Mouse (Mus musculus) adipocyte (in vitro differentiated cells): Measurements from ENCODE around the gene Rrp15.
"Not testable (repeated sequence)": the region's sequence is repeated elsewhere in the genome, so short reads cannot be mapped to it uniquely, and the experiment has no call there.

Experiments used
- DNase-seq: peaks from one replicate; pipeline ENCODE4 v3.0.0-alpha.2; 2016; ENCODE audit warnings: low spot score

The Rrp15 gene

GRCm38 (mm10) chr1:186748724-186749653 is at the start of gene Rrp15:
Rrp15 (minus strand) TSS chr1:186749358.
- peak; percentile 92 for DNase-seq

GRCm38 (mm10) chr1:186797991-186798390 is 48.8 kb upstream of the Rrp15 start:
- DNase-seq: no peak

- peak; percentile 7 for DNase-seq
Observed at GRCm38 (mm10) chr1:186785359-186785758, 36.2 kb upstream of the Rrp15 start.

- DNase-seq: no peak
Observed at GRCm38 (mm10) chr1:186780826-186781225, 31.7 kb upstream of the Rrp15 start.

GRCm38 (mm10) chr1:186773124-186773523 is 24.0 kb upstream of the Rrp15 start:
- DNase-seq: no peak

GRCm38 (mm10) chr1:186772547-186773077 is 23.5 kb upstream of the Rrp15 start:
- no peak for DNase-seq

GRCm38 (mm10) chr1:186772005-186772404 is 22.8 kb upstream of the Rrp15 start:
- DNase-seq: no peak

- no peak for DNase-seq
Observed at GRCm38 (mm10) chr1:186770659-186771058, 21.5 kb upstream of the Rrp15 start.

GRCm38 (mm10) chr1:186768392-186768791 is 19.2 kb upstream of the Rrp15 start:
- DNase-seq: no peak

GRCm38 (mm10) chr1:186763451-186763850 is 14.3 kb upstream of the Rrp15 start:
- DNase-seq: not testable (repeated sequence)

GRCm38 (mm10) chr1:186749675-186750283 is 621 bp upstream of the Rrp15 start:
- no peak for DNase-seq

GRCm38 (mm10) chr1:186739828-186740227 is 9.3 kb downstream of the Rrp15 start:
- no peak for DNase-seq

- DNase-seq: peak; percentile 17
Observed at GRCm38 (mm10) chr1:186735537-186735936, 13.6 kb downstream of the Rrp15 start.

- DNase-seq: no peak
Observed at GRCm38 (mm10) chr1:186733052-186733451, 16.1 kb downstream of the Rrp15 start.

GRCm38 (mm10) chr1:186728778-186729177 is 20.4 kb downstream of the Rrp15 start:
- DNase-seq: no peak

GRCm38 (mm10) chr1:186726117-186726516 is 23.0 kb downstream of the Rrp15 start:
- no peak for DNase-seq

GRCm38 (mm10) chr1:186722299-186722698 is 26.9 kb downstream of the Rrp15 start:
- no peak for DNase-seq

- peak; percentile 89 for DNase-seq
Observed at GRCm38 (mm10) chr1:186721846-186722245, 27.3 kb downstream of the Rrp15 start.

- no peak for DNase-seq
Observed at GRCm38 (mm10) chr1:186721166-186721565, 28.0 kb downstream of the Rrp15 start.

GRCm38 (mm10) chr1:186719708-186720107 is 29.4 kb downstream of the Rrp15 start:
- no peak for DNase-seq

- peak; percentile 65 for DNase-seq
Observed at GRCm38 (mm10) chr1:186718881-186719280, 30.3 kb downstream of the Rrp15 start.

GRCm38 (mm10) chr1:186714980-186715896 is 33.9 kb downstream of the Rrp15 start:
- DNase-seq: no peak
